Mouse (Mus musculus): Measurements from ENCODE around the gene Mapk12. TPM values are rescaled to one million over a fixed set of nuclear protein-coding genes. Genes with fewer than 3 reads are reported as not detected.

Gene Mapk12
- total and polyA plus RNA-seq, 3 experiments: 0.21 TPM; not detected in 2

DNA sequence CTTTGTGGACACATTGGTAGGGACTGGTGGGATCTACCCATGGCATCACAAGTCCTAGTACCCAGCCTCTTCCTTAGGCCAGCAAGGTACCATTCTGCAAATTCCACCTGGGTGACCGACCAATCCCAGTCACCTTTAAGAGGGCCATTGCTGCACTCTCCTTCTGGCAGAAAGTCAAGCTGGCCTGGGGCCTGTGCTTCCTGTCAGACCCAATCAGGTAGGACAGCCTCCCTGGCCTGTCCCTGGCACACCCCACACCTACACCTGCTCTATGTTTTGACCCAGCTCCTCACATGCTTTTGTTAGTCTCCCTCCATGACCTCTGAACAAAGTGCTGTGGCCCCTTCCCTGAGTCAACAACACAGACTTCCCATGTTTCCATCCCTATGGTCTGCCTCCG, 55.7 kb downstream of the Mapk12 start:
- in situ Hi-C loops (cut with MboI; ENCODE audit: low pct_ligation_motif_present, low pct_unique_long_range_greater_than_20kb, low sequenced_read_pairs): no loop called here
- peaks cover 62 to 78% of the 10 kb centered on the region in 2 experiments for H3K36me3 ChIP-seq (replicated peaks in 1 of 2; ENCODE audit: control insufficient read depth in 1 of 2, insufficient read depth in 1 of 2, low read length in 1 of 2)
- TF ChIP-seq PAX5 (IDR thresholded peaks at IDR 0.05; ENCODE audit: low read length) (no peak), POLR2A (IDR thresholded peaks at IDR 0.05; ENCODE audit: low read depth, low read length) (no peak), ZNF384 (IDR thresholded peaks at IDR 0.05; ENCODE audit: low read depth, low read length) (no peak), ZMIZ1 (IDR thresholded peaks at IDR 0.05; ENCODE audit: low read depth, low read length) (no peak), NRF1 (IDR thresholded peaks at IDR 0.05; ENCODE audit: low read depth, low read length) (no peak), POLR2AphosphoS2 (IDR thresholded peaks at IDR 0.05; ENCODE audit: low read depth, low read length) (no peak), TBP (conservative IDR thresholded peaks at IDR 0.05; ENCODE audit: low read depth, low read length) (no peak), GABPA (IDR thresholded peaks at IDR 0.05; ENCODE audit: insufficient replicate concordance, low read depth, low read length) (no peak), MEF2A (IDR thresholded peaks at IDR 0.05; ENCODE audit: borderline replicate concordance, low read depth, low read length) (no peak), BHLHE40 (IDR thresholded peaks at IDR 0.05; ENCODE audit: low read depth, low read length) (no peak), MAFK (IDR thresholded peaks at IDR 0.05; ENCODE audit: insufficient replicate concordance, low read length) (no peak), ELF1 (IDR thresholded peaks at IDR 0.05; ENCODE audit: low read depth, low read length) (no peak), CTCF (conservative IDR thresholded peaks at IDR 0.05 in 1 of 2, IDR thresholded peaks at IDR 0.05 in 1 of 2; ENCODE audit: low read depth in 2 of 2, low read length in 2 of 2) (no peak), TCF12 (IDR thresholded peaks at IDR 0.05; ENCODE audit: low read depth, low read length) (no peak), MYC (IDR thresholded peaks at IDR 0.05; ENCODE audit: low read depth, low read length) (no peak), USF1 (IDR thresholded peaks at IDR 0.05; ENCODE audit: low read depth, low read length) (no peak), ZKSCAN1 (IDR thresholded peaks at IDR 0.05; ENCODE audit: borderline replicate concordance, low read depth, low read length) (no peak), ZC3H11A (IDR thresholded peaks at IDR 0.05; ENCODE audit: low read depth, low read length) (no peak), E2F4 (IDR thresholded peaks at IDR 0.05; ENCODE audit: insufficient replicate concordance, low read depth, low read length) (no peak), CHD2 (IDR thresholded peaks at IDR 0.05; ENCODE audit: low read length) (no peak)

DNA sequence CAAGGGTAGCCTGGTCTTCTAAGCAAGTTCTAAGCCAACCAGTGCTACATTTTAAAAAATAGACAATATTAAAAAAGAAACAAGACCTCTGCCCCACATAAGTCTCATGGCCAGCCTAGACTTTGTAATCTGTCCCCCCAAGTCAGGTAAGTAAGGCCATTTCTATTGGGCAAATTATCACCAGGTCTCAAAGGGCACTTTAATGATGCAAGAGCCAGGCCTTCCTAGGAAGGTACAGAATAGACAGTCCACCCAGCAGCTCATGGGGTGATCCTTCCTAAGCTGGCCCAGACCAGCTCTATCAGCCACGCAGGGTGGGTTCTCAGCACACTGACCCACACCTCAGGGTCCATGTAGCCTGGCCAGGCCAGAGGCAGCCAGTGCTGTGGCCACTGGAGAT, 56.6 kb downstream of the Mapk12 start:
- DNase-seq (ENCODE audit: extremely low read depth): no peak
- H3K36me3 ChIP-seq (replicated peaks in 1 of 2; ENCODE audit: control insufficient read depth in 1 of 2, insufficient read depth in 1 of 2, low read length in 1 of 2): peaks cover 62 to 83% of the 10 kb centered on the region in 2 experiments

More for the DNA sequence above, 55.7 kb downstream of the Mapk12 start:
- H3K9ac ChIP-seq (ENCODE audit: insufficient read depth, low read depth): no peak overlapping the region
- peaks cover 2 to 11% of the 10 kb centered on the region in 2 experiments; a peak in 3 of 4 replicates for H3K4me1 ChIP-seq (ENCODE audit: control insufficient read depth in 1 of 2, insufficient read depth in 2 of 2)
- dilution Hi-C loops (cut with MboI; ENCODE audit: extremely low pct_ligation_motif_present, extremely low pct_unique_long_range_greater_than_20kb, low sequenced_read_pairs): no loop called here
- DNase-seq (ENCODE audit: extremely low read depth): no peak
- H3K9me3 ChIP-seq (replicated peaks; ENCODE audit: low read length): no peaks in the 10 kb centered on the region
- no peak overlapping the region for H3K27ac ChIP-seq (ENCODE audit: insufficient read depth, low read depth)
- H3K79me2 ChIP-seq (replicated peaks; ENCODE audit: control insufficient read depth, extremely low read depth, insufficient read depth, poor library complexity, severe bottlenecking): peaks cover 8% of the 10 kb centered on the region
- H3K4me2 ChIP-seq (ENCODE audit: insufficient read depth, low read depth, poor library complexity, severe bottlenecking): no peak overlapping the region
- no peaks in the 10 kb centered on the region for H3K27me3 ChIP-seq (replicated peaks)
- H3K4me3 ChIP-seq (replicated peaks in 1 of 3; ENCODE audit: low read depth in 2 of 3, low read length in 2 of 3, poor library complexity in 1 of 3): no peak overlapping the region

More for the DNA sequence above, 56.6 kb downstream of the Mapk12 start:
- TF ChIP-seq ZKSCAN1 (IDR thresholded peaks at IDR 0.05; ENCODE audit: borderline replicate concordance, low read depth, low read length) (no peak), SMC3 (IDR thresholded peaks at IDR 0.05; ENCODE audit: low read depth, low read length) (no peak), SIN3A (IDR thresholded peaks at IDR 0.05; ENCODE audit: low read length) (no peak), NRF1 (IDR thresholded peaks at IDR 0.05; ENCODE audit: low read depth, low read length) (no peak), MYC (IDR thresholded peaks at IDR 0.05; ENCODE audit: low read depth, low read length) (no peak), GABPA (IDR thresholded peaks at IDR 0.05; ENCODE audit: insufficient replicate concordance, low read depth, low read length) (no peak), POLR2A (IDR thresholded peaks at IDR 0.05; ENCODE audit: low read depth, low read length) (no peak), HCFC1 (IDR thresholded peaks at IDR 0.05; ENCODE audit: low read depth, low read length) (no peak), ZNF384 (IDR thresholded peaks at IDR 0.05; ENCODE audit: low read depth, low read length) (no peak), UBTF (IDR thresholded peaks at IDR 0.05; ENCODE audit: low read depth, low read length) (no peak), JUN (IDR thresholded peaks at IDR 0.05; ENCODE audit: insufficient read depth, low read depth, low read length) (no peak), USF2 (conservative IDR thresholded peaks at IDR 0.05; ENCODE audit: low read depth, low read length) (no peak), CTCF (conservative IDR thresholded peaks at IDR 0.05 in 1 of 2, IDR thresholded peaks at IDR 0.05 in 1 of 2; ENCODE audit: low read depth in 2 of 2, low read length in 2 of 2) (no peak), MAZ (IDR thresholded peaks at IDR 0.05; ENCODE audit: low read depth, low read length) (no peak), USF1 (IDR thresholded peaks at IDR 0.05; ENCODE audit: low read depth, low read length) (no peak)
- H3K4me3 ChIP-seq (replicated peaks in 1 of 3; ENCODE audit: low read depth in 2 of 3, low read length in 2 of 3, poor library complexity in 1 of 3): no peak overlapping the region
- no peaks in the 10 kb centered on the region for H3K9me3 ChIP-seq (replicated peaks; ENCODE audit: low read length)
- H3K9ac ChIP-seq (ENCODE audit: insufficient read depth, low read depth): no peak overlapping the region
- dilution Hi-C loops (cut with MboI; ENCODE audit: extremely low pct_ligation_motif_present, extremely low pct_unique_long_range_greater_than_20kb, low sequenced_read_pairs) (no loop called here), in situ Hi-C loops (cut with MboI; ENCODE audit: low pct_ligation_motif_present, low pct_unique_long_range_greater_than_20kb, low sequenced_read_pairs) (no loop called here)
- H3K4me1 ChIP-seq (ENCODE audit: control insufficient read depth in 1 of 2, insufficient read depth in 2 of 2): peaks cover 2 to 16% of the 10 kb centered on the region in 2 experiments; a peak in 3 of 4 replicates
- peaks cover 15% of the 10 kb centered on the region for H3K79me2 ChIP-seq (replicated peaks; ENCODE audit: control insufficient read depth, extremely low read depth, insufficient read depth, poor library complexity, severe bottlenecking)
- H3K27me3 ChIP-seq (replicated peaks): no peaks in the 10 kb centered on the region
- H3K27ac ChIP-seq (ENCODE audit: insufficient read depth, low read depth): no peak overlapping the region
- H3K4me2 ChIP-seq (ENCODE audit: insufficient read depth, low read depth, poor library complexity, severe bottlenecking): no peak overlapping the region

Measured in CH12.LX (cell line).